In genomic region chr8:124314803-124315202, GRCm38 (mm10) we compare ENCODE assay signal across 8 mouse cellular contexts.
A peak's percentile ranks its signal among the peaks of the same experiment; 100 is the strongest.
DNase-seq lines count a peak whose midpoint lies in the region; ATAC-seq and TF ChIP-seq lines count a peak whose summit lies in the region.

No protein-coding gene starts in this region.

- no peaks in the 10 kb centered on the region for H3K36me3 ChIP-seq in heart, adult 2 months (ENCODE audit: control insufficient read depth, insufficient read depth, low read length)
- H3K36me3 ChIP-seq in embryonic facial prominence, embryonic 13.5 days, result no peaks in the 10 kb centered on the region
- no peaks in the 10 kb centered on the region for H3K36me3 ChIP-seq in liver, embryonic 11.5 days (ENCODE audit: control insufficient read depth, insufficient read depth, low read length)

- no peak for DNase-seq in heart, adult 2 months
- DNase-seq in heart, adult 8-10 months (ENCODE audit: low spot score), result no peak
- peak; percentile 56 for DNase-seq in CD4-positive helper T cell, adult 2 months (ENCODE audit: low read depth, low spot score)
- peak; percentile 48 for DNase-seq in liver, embryonic 11.5 days (ENCODE audit: low spot score)
- DNase-seq in retina, embryonic 14.5 days (ENCODE audit: low spot score), result peak; percentile 55
- no peak for DNase-seq in adipocyte (ENCODE audit: low spot score)
- no peak for DNase-seq in left cerebral cortex, postnatal 36 days (ENCODE audit: low spot score in 2 of 2)

- no peak overlapping the region for H3K4me3 ChIP-seq in heart, adult 2 months
- H3K4me3 ChIP-seq in embryonic facial prominence, embryonic 13.5 days, result no peak overlapping the region
- no peak overlapping the region for H3K4me3 ChIP-seq in liver, embryonic 11.5 days (ENCODE audit: low read depth, low read length)

- H3K27ac ChIP-seq in heart, adult 2 months, result 0 out of 2 replicates have a peak overlapping the region, but pooled peaks have one; percentile 2
- peak overlapping the region; percentile 39; the same call in 1 of the 2 replicates for H3K27ac ChIP-seq in embryonic facial prominence, embryonic 13.5 days
- H3K27ac ChIP-seq in liver, embryonic 11.5 days (ENCODE audit: low read depth, low read length), result no peak overlapping the region

- H3K79me2 ChIP-seq in heart, adult 2 months (replicated peaks; ENCODE audit: control insufficient read depth, insufficient read depth, low read length), result no peaks in the 10 kb centered on the region; the same call in 1 of the 2 replicates

- peak; percentile 45 for TF ChIP-seq CTCF in heart, adult 2 months (IDR thresholded peaks at IDR 0.05)

- no peaks in the 10 kb centered on the region for H3K27me3 ChIP-seq in heart, adult 2 months (ENCODE audit: control insufficient read depth, insufficient read depth, low read length)
- no peaks in the 10 kb centered on the region for H3K27me3 ChIP-seq in embryonic facial prominence, embryonic 13.5 days
- no peaks in the 10 kb centered on the region for H3K27me3 ChIP-seq in liver, embryonic 11.5 days (replicated peaks; ENCODE audit: control insufficient read depth, insufficient read depth, low read length)

- no peak for ATAC-seq in embryonic facial prominence, embryonic 13.5 days (ENCODE audit: insufficient number of reproducible peaks, insufficient read depth, low FRiP score, low TSS enrichment, low read depth)
- no peak for ATAC-seq in liver, embryonic 11.5 days (replicated peaks; ENCODE audit: low FRiP score)

- intact Hi-C loops in heart, adult 2 months (cut with DNase I), result loop anchor here (5.0 kb wide), 2 partner anchors 33 to 83 kb away; partner anchors contain the start of gene Galnt2
- intact Hi-C loops in left cerebral cortex, postnatal 36 days (cut with DNase I), result loop anchor here (5.0 kb wide), 1 partner anchor 83 kb away; the partner anchor contains the start of gene Galnt2

- H3K9ac ChIP-seq in heart, adult 2 months (ENCODE audit: low read depth, low read length), result no peak overlapping the region
- H3K9ac ChIP-seq in embryonic facial prominence, embryonic 13.5 days, result 0 out of 2 replicates have a peak overlapping the region, but pooled peaks have one; percentile 27
- no peak overlapping the region for H3K9ac ChIP-seq in liver, embryonic 11.5 days (ENCODE audit: low read depth, low read length)

- peaks cover 17% of the 10 kb centered on the region for H3K4me1 ChIP-seq in heart, adult 2 months (ENCODE audit: control insufficient read depth, insufficient read depth, low read length)
- peaks cover 29% of the 10 kb centered on the region for H3K4me1 ChIP-seq in embryonic facial prominence, embryonic 13.5 days
- H3K4me1 ChIP-seq in liver, embryonic 11.5 days (replicated peaks; ENCODE audit: control insufficient read depth, insufficient read depth, low read length), result peaks cover 38% of the 10 kb centered on the region

- TF ChIP-seq EP300 in heart, adult 2 months (IDR thresholded peaks at IDR 0.05; ENCODE audit: insufficient read depth, low read depth, low read length), result no peak

- H3K9me3 ChIP-seq in embryonic facial prominence, embryonic 13.5 days, result no peaks in the 10 kb centered on the region
- H3K9me3 ChIP-seq in liver, embryonic 11.5 days (ENCODE audit: control insufficient read depth, low read length), result no peaks in the 10 kb centered on the region

- no peak overlapping the region for H3K4me2 ChIP-seq in embryonic facial prominence, embryonic 13.5 days
- H3K4me2 ChIP-seq in liver, embryonic 11.5 days, result no peak overlapping the region

- WGBS in heart, adult 2 months, result 71% methylated on average over 10 of the region's 10 CpGs
- WGBS in embryonic facial prominence, embryonic 13.5 days, result 58% methylated on average over 10 of the region's 10 CpGs
- WGBS in liver, embryonic 11.5 days, result 68% methylated on average over 10 of the region's 10 CpGs

- TF ChIP-seq POLR2A in heart, adult 2 months (IDR thresholded peaks at IDR 0.05; ENCODE audit: insufficient read depth, low read depth, low read length), result no peak

Comparison
In these comparisons a context has a peak if more than half of its experiments do, and no peak if none do; other contexts are left out.
1. DNase-seq: peak in CD4-positive helper T cell, adult 2 months (single experiment), liver, embryonic 11.5 days (single experiment) and retina, embryonic 14.5 days (single experiment); none in heart, adult 2 months (0 of 2), heart, adult 8-10 months (single experiment), adipocyte (single experiment) and left cerebral cortex, postnatal 36 days (0 of 2).